Mouse (Mus musculus) CH12.LX (cell line): Measurements from ENCODE around the gene Cox17. TPM values are rescaled to one million over a fixed set of nuclear protein-coding genes. Genes with fewer than 3 reads are reported as not detected.

ENCODE experiments used
- DNase-seq: peaks from one replicate; pipeline ENCODE4 v3.0.0-alpha.2; 2013; ENCODE audit errors: extremely low read depth
- H3K27ac ChIP-seq: 2 replicates; pipeline ENCODE4 v1.5.1; 2012; ENCODE audit warnings: low read depth, mild to moderate bottlenecking, control low read depth, moderate library complexity; ENCODE audit not compliant: insufficient read depth
- H3K27me3 ChIP-seq: replicated peaks from 2 replicates; pipeline ENCODE3; 2012; ENCODE audit warnings: inconsistent platforms
- H3K36me3 ChIP-seq, 2 experiments: replicated peaks in 1 of 2; 2 replicates each; pipeline versions ENCODE3 to v1.6.1; 2012; ENCODE audit warnings: inconsistent platforms in 1 of 2, low read length in 1 of 2, mild to moderate bottlenecking in 1 of 2, mixed read lengths in 1 of 2, moderate library complexity in 1 of 2; ENCODE audit not compliant: control insufficient read depth in 1 of 2, insufficient read depth in 1 of 2
- H3K4me1 ChIP-seq, 2 experiments: 2 replicates each; pipeline ENCODE4 v1.6.1; 2012; ENCODE audit warnings: inconsistent platforms in 1 of 2, moderate library complexity in 1 of 2; ENCODE audit not compliant: insufficient read depth in 2 of 2, control insufficient read depth in 1 of 2
- H3K4me2 ChIP-seq: 2 replicates; pipeline ENCODE4 v1.6.1; 2012; ENCODE audit warnings: low read depth, mild to moderate bottlenecking, control low read depth; ENCODE audit not compliant: poor library complexity, insufficient read depth, severe bottlenecking
- H3K4me3 ChIP-seq, 3 experiments: fragments of 150-350 bp in 1 of 3; sonication (generic) in 1 of 3; replicated peaks in 1 of 3; 2 replicates each; pipeline versions ENCODE3 to v1.5.1; 2011 to 2012; ENCODE audit warnings: low read depth in 2 of 3, low read length in 2 of 3, mild to moderate bottlenecking in 2 of 3, moderate library complexity in 2 of 3, control low read depth in 1 of 3, improper control_type of control experiment in 1 of 3, inconsistent platforms in 1 of 3, mixed read lengths in 1 of 3; ENCODE audit not compliant: poor library complexity in 1 of 3
- H3K79me2 ChIP-seq: replicated peaks from 2 replicates; pipeline ENCODE4 v1.6.1; 2012; ENCODE audit warnings: mild to moderate bottlenecking, moderate library complexity; ENCODE audit not compliant: control insufficient read depth, poor library complexity, insufficient read depth, severe bottlenecking; ENCODE audit errors: extremely low read depth
- H3K9ac ChIP-seq: 2 replicates; pipeline ENCODE4 v1.6.1; 2012; ENCODE audit warnings: low read depth, mild to moderate bottlenecking, control low read depth, moderate library complexity; ENCODE audit not compliant: insufficient read depth
- H3K9me3 ChIP-seq: replicated peaks from 2 replicates; pipeline ENCODE3; 2012; ENCODE audit warnings: low read length, inconsistent platforms, mixed read lengths
- BHLHE40 ChIP-seq: IDR thresholded peaks from 2 replicates; pipeline ENCODE4 v1.6.1; 2011; ENCODE audit warnings: mild to moderate bottlenecking, low read depth, low read length, improper control_type of control experiment
- CHD1 ChIP-seq: IDR thresholded peaks from 2 replicates; pipeline ENCODE4 v1.6.1; 2012; ENCODE audit warnings: low read depth, low read length, improper control_type of control experiment, inconsistent platforms
- CHD2 ChIP-seq: IDR thresholded peaks from 2 replicates; pipeline ENCODE4 v1.6.1; 2011; ENCODE audit warnings: low read length, improper control_type of control experiment
- CTCF ChIP-seq, 2 experiments: IDR thresholded peaks in 1 of 2; conservative IDR thresholded peaks in 1 of 2; 2 replicates each; pipeline ENCODE4 v1.5.1; 2011 to 2012; ENCODE audit warnings: low read depth in 2 of 2, low read length in 2 of 2, improper control_type of control experiment in 1 of 2, inconsistent platforms in 1 of 2, mild to moderate bottlenecking in 1 of 2, moderate library complexity in 1 of 2
- E2F4 ChIP-seq: IDR thresholded peaks from 2 replicates; pipeline ENCODE4 v1.6.1; 2011; ENCODE audit warnings: low read depth, low read length, improper control_type of control experiment; ENCODE audit not compliant: insufficient replicate concordance
- ELF1 ChIP-seq: IDR thresholded peaks from 2 replicates; pipeline ENCODE4 v1.6.1; 2014; ENCODE audit warnings: low read depth, mild to moderate bottlenecking, inconsistent platforms, low read length, improper control_type of control experiment
- EP300 ChIP-seq: IDR thresholded peaks from 2 replicates; pipeline ENCODE4 v1.6.1; 2011; ENCODE audit warnings: low read length, improper control_type of control experiment
- ETS1 ChIP-seq: conservative IDR thresholded peaks from 2 replicates; pipeline ENCODE4 v1.6.1; 2012; ENCODE audit warnings: low read depth, mild to moderate bottlenecking, inconsistent platforms, low read length, improper control_type of control experiment, moderate library complexity
- GABPA ChIP-seq: IDR thresholded peaks from 2 replicates; pipeline ENCODE4 v1.6.1; 2012; ENCODE audit warnings: low read depth, low read length, improper control_type of control experiment, inconsistent platforms; ENCODE audit not compliant: insufficient replicate concordance
- HCFC1 ChIP-seq: IDR thresholded peaks from 2 replicates; pipeline ENCODE4 v1.6.1; 2012; ENCODE audit warnings: low read depth, mild to moderate bottlenecking, inconsistent platforms, low read length, improper control_type of control experiment
- IRF4 ChIP-seq: IDR thresholded peaks from 2 replicates; pipeline ENCODE4 v1.6.1; 2014; ENCODE audit warnings: low read depth, mild to moderate bottlenecking, inconsistent platforms, low read length, improper control_type of control experiment
- JUN ChIP-seq: IDR thresholded peaks from 2 replicates; pipeline ENCODE4 v1.6.1; 2011; ENCODE audit warnings: low read depth, mild to moderate bottlenecking, low read length, improper control_type of control experiment, moderate library complexity; ENCODE audit not compliant: insufficient read depth
- JUND ChIP-seq: conservative IDR thresholded peaks from 2 replicates; pipeline ENCODE4 v1.6.1; 2011; ENCODE audit warnings: low read depth, low read length, improper control_type of control experiment
- KAT2A ChIP-seq: IDR thresholded peaks from 2 replicates; pipeline ENCODE4 v1.6.1; 2012; ENCODE audit warnings: low read length, improper control_type of control experiment, inconsistent platforms; ENCODE audit not compliant: insufficient replicate concordance
- MAFK ChIP-seq: IDR thresholded peaks from 2 replicates; pipeline ENCODE4 v1.6.1; 2011; ENCODE audit warnings: low read length, improper control_type of control experiment; ENCODE audit not compliant: insufficient replicate concordance
- MAX ChIP-seq: IDR thresholded peaks from 2 replicates; pipeline ENCODE4 v1.6.1; 2011; ENCODE audit warnings: low read length, improper control_type of control experiment
- MAZ ChIP-seq: IDR thresholded peaks from 2 replicates; pipeline ENCODE4 v1.6.1; 2012; ENCODE audit warnings: low read depth, mild to moderate bottlenecking, inconsistent platforms, low read length, improper control_type of control experiment, moderate library complexity
- MEF2A ChIP-seq: IDR thresholded peaks from 2 replicates; pipeline ENCODE4 v1.6.1; 2014; ENCODE audit warnings: low read depth, mild to moderate bottlenecking, inconsistent platforms, low read length, improper control_type of control experiment, borderline replicate concordance
- MYC ChIP-seq: IDR thresholded peaks from 2 replicates; pipeline ENCODE4 v1.6.1; 2011; ENCODE audit warnings: low read depth, mild to moderate bottlenecking, improper control_type of control experiment, low read length
- NELFE ChIP-seq: IDR thresholded peaks from 2 replicates; pipeline ENCODE4 v1.6.1; 2011; ENCODE audit warnings: low read depth, low read length, improper control_type of control experiment
- NRF1 ChIP-seq: IDR thresholded peaks from 2 replicates; pipeline ENCODE4 v1.6.1; 2014; ENCODE audit warnings: low read depth, mild to moderate bottlenecking, inconsistent platforms, low read length, improper control_type of control experiment, moderate library complexity
- PAX5 ChIP-seq: IDR thresholded peaks from 2 replicates; pipeline ENCODE4 v1.6.1; 2012; ENCODE audit warnings: low read length, inconsistent platforms, mixed read lengths
- POLR2A ChIP-seq: IDR thresholded peaks from 2 replicates; pipeline ENCODE4 v1.6.1; 2011; ENCODE audit warnings: low read depth, mild to moderate bottlenecking, improper control_type of control experiment, low read length
- POLR2AphosphoS2 ChIP-seq: IDR thresholded peaks from 2 replicates; pipeline ENCODE4 v1.6.1; 2011; ENCODE audit warnings: low read depth, low read length, improper control_type of control experiment
- RAD21 ChIP-seq: IDR thresholded peaks from 2 replicates; pipeline ENCODE4 v1.6.1; 2011; ENCODE audit warnings: low read depth, mild to moderate bottlenecking, low read length, improper control_type of control experiment, moderate library complexity
- RCOR1 ChIP-seq: conservative IDR thresholded peaks from 2 replicates; pipeline ENCODE4 v1.6.1; 2012; ENCODE audit warnings: low read depth, mild to moderate bottlenecking, inconsistent platforms, low read length, improper control_type of control experiment
- SIN3A ChIP-seq: IDR thresholded peaks from 2 replicates; pipeline ENCODE4 v1.6.1; 2012; ENCODE audit warnings: low read length, improper control_type of control experiment, inconsistent platforms
- SMC3 ChIP-seq: IDR thresholded peaks from 2 replicates; pipeline ENCODE4 v1.6.1; 2011; ENCODE audit warnings: low read depth, low read length, improper control_type of control experiment
- TBP ChIP-seq: conservative IDR thresholded peaks from 2 replicates; pipeline ENCODE4 v1.6.1; 2011; ENCODE audit warnings: low read depth, low read length, improper control_type of control experiment
- TCF12 ChIP-seq: IDR thresholded peaks from 2 replicates; pipeline ENCODE4 v1.6.1; 2014; ENCODE audit warnings: low read depth, mild to moderate bottlenecking, inconsistent platforms, low read length, improper control_type of control experiment
- USF1 ChIP-seq: IDR thresholded peaks from 2 replicates; pipeline ENCODE4 v1.6.1; 2014; ENCODE audit warnings: low read depth, mild to moderate bottlenecking, inconsistent platforms, low read length, improper control_type of control experiment
- USF2 ChIP-seq: conservative IDR thresholded peaks from 2 replicates; pipeline ENCODE4 v1.6.1; 2011; ENCODE audit warnings: low read depth, low read length, improper control_type of control experiment
- ZC3H11A ChIP-seq: IDR thresholded peaks from 2 replicates; pipeline ENCODE4 v1.6.1; 2012; ENCODE audit warnings: low read depth, mild to moderate bottlenecking, inconsistent platforms, low read length, improper control_type of control experiment
- ZKSCAN1 ChIP-seq: IDR thresholded peaks from 2 replicates; pipeline ENCODE4 v1.6.1; 2012; ENCODE audit warnings: low read depth, inconsistent platforms, low read length, improper control_type of control experiment, borderline replicate concordance
- ZMIZ1 ChIP-seq: IDR thresholded peaks from 2 replicates; pipeline ENCODE4 v1.6.1; 2012; ENCODE audit warnings: low read depth, mild to moderate bottlenecking, inconsistent platforms, low read length, improper control_type of control experiment
- ZNF384 ChIP-seq: IDR thresholded peaks from 2 replicates; pipeline ENCODE4 v1.6.1; 2012; ENCODE audit warnings: low read depth, low read length, improper control_type of control experiment, inconsistent platforms
- dilution Hi-C: fragments of 300-500 bp; cut with MboI; formaldehyde crosslinking; loops from 2 replicates; pipeline ENCODE4 v1.14.3; 2020; ENCODE audit warnings: low sequenced_read_pairs; ENCODE audit not compliant: extremely low pct_unique_long_range_greater_than_20kb, extremely low pct_ligation_motif_present
- in situ Hi-C: fragments of 300-500 bp; cut with MboI; formaldehyde crosslinking; loops from 3 replicates; pipeline ENCODE4 v1.14.3; 2019; ENCODE audit warnings: low sequenced_read_pairs, low pct_ligation_motif_present, low pct_unique_long_range_greater_than_20kb, mixed read lengths
- polyA plus RNA-seq: library from polyadenylated mRNA; unstranded; fragments of >175 nt; gene quantifications from 2 replicates; pipeline ENCODE4 v1.2.1, GENCODE M21; 2012; ENCODE audit warnings: low read depth; ENCODE audit not compliant: insufficient read length
- total RNA-seq, 2 experiments: library from RNA; depleted of rRNA; stranded (reverse); fragments of 300-350 nt in 1 of 2; fragments of >200 nt in 1 of 2; gene quantifications; 2 replicates each; pipeline ENCODE4 v1.2.3; 2012 to 2014

Gene Cox17
- total and polyA plus RNA-seq, 3 experiments: 410 to 706 (median 622) TPM

- TF ChIP-seq TCF12: no peak
- no peak for TF ChIP-seq TBP
- no peak; the same call in 1 of the 2 replicates for TF ChIP-seq NELFE
- peak; percentile 82 for TF ChIP-seq ELF1
- no peak; the same call in 1 of the 2 replicates for TF ChIP-seq RAD21
- TF ChIP-seq CHD1: peak; percentile 87; the same call in 1 of the 2 replicates
- TF ChIP-seq EP300: no peak
- no peak for TF ChIP-seq CTCF (conservative IDR thresholded peaks at IDR 0.05 in 1 of 2, IDR thresholded peaks at IDR 0.05 in 1 of 2; ENCODE audit: low read depth in 2 of 2, low read length in 2 of 2)
- TF ChIP-seq, all 38 proteins: peak for 10
These were observed 38.4 kb downstream of the Cox17 start (continued) for GRCm38 (mm10) chr16:38385184-38385634.

DNA sequence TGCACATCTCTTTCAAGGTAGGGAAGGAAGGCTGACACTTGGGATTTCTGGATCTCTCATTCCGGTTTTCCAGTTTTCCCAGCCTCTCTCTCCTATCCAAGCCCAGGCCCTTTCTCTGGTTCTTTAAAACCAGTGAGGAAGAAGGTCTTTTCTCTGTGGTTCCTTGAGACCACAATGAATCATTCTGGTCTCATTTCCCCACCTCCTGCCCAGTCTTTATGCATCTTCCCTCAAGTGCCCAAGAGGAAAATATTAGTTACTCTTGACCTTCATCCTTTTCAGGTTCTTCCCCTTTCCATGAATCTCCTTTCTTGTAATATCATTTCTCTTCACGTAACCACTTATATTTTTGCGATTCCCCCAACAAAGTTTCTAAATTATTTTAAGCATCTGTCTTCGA is 38.9 kb downstream of the Cox17 start:
- Histone ChIP-seq H3K79me2 (0 out of 2 replicates have a peak, but pooled peaks cover 2% of the 10 kb centered on the region), H3K4me3 (no peak overlapping the region), H3K4me1 (peaks cover 34 to 54% of the 10 kb centered on the region in 2 experiments), H3K9ac (peak overlapping the region; percentile 49), H3K27ac (peak overlapping the region; percentile 89), H3K27me3 (no peaks in the 10 kb centered on the region), H3K36me3 (no peaks in the 10 kb centered on the region), H3K9me3 (no peaks in the 10 kb centered on the region), H3K4me2 (peak overlapping the region; percentile 37)
- in situ Hi-C loops: no loop called here
- no peak for DNase-seq
- dilution Hi-C loops: no loop called here
- TF ChIP-seq ZNF384 (0 out of 2 replicates have a peak, but pooled peaks have one; percentile 31), TBP (0 out of 2 replicates have a peak, but pooled peaks have one; percentile 44), ZMIZ1 (no peak), USF2 (no peak), POLR2AphosphoS2 (no peak), BHLHE40 (peak; percentile 92), CHD1 (no peak), JUN (peak; percentile 97), ETS1 (peak; percentile 97), HCFC1 (no peak), CHD2 (peak; percentile 87), E2F4 (no peak), ZC3H11A (no peak), SIN3A (0 out of 2 replicates have a peak, but pooled peaks have one; percentile 63), POLR2A (no peak), NELFE (no peak), MAX (no peak; the same call in 1 of the 2 replicates), CTCF (conservative IDR thresholded peaks at IDR 0.05 in 1 of 2, IDR thresholded peaks at IDR 0.05 in 1 of 2; ENCODE audit: low read depth in 2 of 2, low read length in 2 of 2) (no peak), SMC3 (peak; percentile 10; the same call in 1 of the 2 replicates), IRF4 (peak; percentile 97), RCOR1 (peak; percentile 97), USF1 (no peak), MYC (0 out of 2 replicates have a peak, but pooled peaks have one; percentile 30), GABPA (no peak), ELF1 (no peak), JUND (peak; percentile 97), MEF2A (peak; percentile 90), KAT2A (no peak), NRF1 (no peak), PAX5 (no peak), MAZ (peak; percentile 89), TCF12 (peak; percentile 88), ZKSCAN1 (no peak), MAFK (peak; percentile 84), EP300 (peak; percentile 99)
